Mouse (Mus musculus) kidney, adult 2 months (tissue): ENCODE results near the gene Lmln. TPM values are rescaled to one million over a fixed set of nuclear protein-coding genes. Genes with fewer than 3 reads are reported as not detected.
"Not testable (repeated sequence)": the region's sequence is repeated elsewhere in the genome, so short reads cannot be mapped to it uniquely, and the experiment has no call there.

Experiments
- DNase-seq: peaks from one replicate; pipeline ENCODE4 v3.0.0; 2021
- H3K27ac ChIP-seq: fragments of 200-500 bp; 2 replicates; pipeline ENCODE4 v1.5.1; 2012; ENCODE audit warnings: low read depth, low read length, control low read depth, inconsistent platforms; ENCODE audit not compliant: insufficient read depth
- H3K27me3 ChIP-seq: fragments of 200-500 bp; replicated peaks from 2 replicates; pipeline ENCODE4 v1.6.1; 2012; ENCODE audit warnings: mild to moderate bottlenecking, moderate library complexity, low read length, inconsistent platforms; ENCODE audit not compliant: control insufficient read depth, insufficient read depth
- H3K36me3 ChIP-seq: fragments of 200-500 bp; 2 replicates; pipeline ENCODE4 v1.6.1; 2012; ENCODE audit warnings: mild to moderate bottlenecking, moderate library complexity, low read length, inconsistent platforms; ENCODE audit not compliant: control insufficient read depth, insufficient read depth
- H3K4me1 ChIP-seq: fragments of 200-500 bp; 2 replicates; pipeline ENCODE4 v1.6.1; 2011; ENCODE audit warnings: low read length; ENCODE audit not compliant: control insufficient read depth, insufficient read depth
- H3K4me3 ChIP-seq: fragments of 200-500 bp; 2 replicates; pipeline ENCODE4 v1.5.1; 2011; ENCODE audit warnings: mild to moderate bottlenecking, low read depth, low read length, control low read depth; ENCODE audit not compliant: insufficient read depth
- CTCF ChIP-seq: fragments of 200-500 bp; conservative IDR thresholded peaks from 2 replicates; pipeline ENCODE4 v1.5.1; 2011; ENCODE audit warnings: low read depth, mild to moderate bottlenecking, control low read depth, low read length, moderate library complexity, mixed read lengths; ENCODE audit not compliant: insufficient read depth, insufficient read length
- POLR2A ChIP-seq: fragments of 200-500 bp; IDR thresholded peaks from one replicate; pipeline ENCODE4 v1.6.1; 2011; ENCODE audit warnings: low read depth, low read length, control low read depth
- WGBS: fragments of 180-500 bp; shearing (Covaris S2); methylation state at CpG from one replicate; pipeline ENCODE4 v1.1.7; 2018; 5-methylcytosine and 5-hydroxymethylcytosine counted together
- polyA plus RNA-seq: library from polyadenylated mRNA; depleted of rRNA; stranded (reverse); fragments of >200 nt; gene quantifications from 2 replicates; pipeline ENCODE4 v1.2.3, GENCODE M21; 2012

Lmln gene
- polyA plus RNA-seq, 1 experiment = 3.1 TPM

GRCm38 (mm10) chr16:33148135-33148534, 85.8 kb downstream of the Lmln start:
- DNase-seq = peak; percentile 36
- Histone ChIP-seq H3K36me3 (no peaks in the 10 kb centered on the region), H3K4me3 (no peak overlapping the region), H3K4me1 (no peaks in the 10 kb centered on the region; the same call in 1 of the 2 replicates), H3K27ac (no peak overlapping the region), H3K27me3 (no peaks in the 10 kb centered on the region)
- 63% methylated on average over 4 of the region's 4 CpGs for WGBS
- no peak for TF ChIP-seq POLR2A
- TF ChIP-seq CTCF = no peak

- H3K4me1 ChIP-seq, H3K27ac ChIP-seq, H3K4me3 ChIP-seq, DNase-seq, H3K36me3 ChIP-seq, H3K27me3 ChIP-seq: not testable (repeated sequence)
- 65% methylated on average over 9 of the region's 9 CpGs for WGBS
Measured at GRCm38 (mm10) chr16:33150875-33151274, 88.6 kb downstream of the Lmln start.

- no peak overlapping the region for H3K27ac ChIP-seq
- DNase-seq = no peak
- no peaks in the 10 kb centered on the region for H3K27me3 ChIP-seq
- TF ChIP-seq POLR2A (no peak), CTCF (no peak)
- no peaks in the 10 kb centered on the region for H3K36me3 ChIP-seq
- no peaks in the 10 kb centered on the region; the same call in 1 of the 2 replicates for H3K4me1 ChIP-seq
- H3K4me3 ChIP-seq = no peak overlapping the region
- 49% methylated on average over 8 of the region's 8 CpGs for WGBS
Measured at GRCm38 (mm10) chr16:33151558-33151957, 89.2 kb downstream of the Lmln start.

- peak; percentile 55 for DNase-seq
- no peak overlapping the region for H3K27ac ChIP-seq
- H3K4me1 ChIP-seq = no peaks in the 10 kb centered on the region
- WGBS = 44% methylated on average over 4 of the region's 4 CpGs
- H3K4me3 ChIP-seq = no peak overlapping the region
- TF ChIP-seq CTCF (0 out of 2 replicates have a peak, but pooled peaks have one; percentile 21), POLR2A (no peak)
- H3K36me3 ChIP-seq = no peaks in the 10 kb centered on the region
- H3K27me3 ChIP-seq = no peaks in the 10 kb centered on the region
Measured at GRCm38 (mm10) chr16:33154992-33155391, 92.7 kb downstream of the Lmln start.

DNA sequence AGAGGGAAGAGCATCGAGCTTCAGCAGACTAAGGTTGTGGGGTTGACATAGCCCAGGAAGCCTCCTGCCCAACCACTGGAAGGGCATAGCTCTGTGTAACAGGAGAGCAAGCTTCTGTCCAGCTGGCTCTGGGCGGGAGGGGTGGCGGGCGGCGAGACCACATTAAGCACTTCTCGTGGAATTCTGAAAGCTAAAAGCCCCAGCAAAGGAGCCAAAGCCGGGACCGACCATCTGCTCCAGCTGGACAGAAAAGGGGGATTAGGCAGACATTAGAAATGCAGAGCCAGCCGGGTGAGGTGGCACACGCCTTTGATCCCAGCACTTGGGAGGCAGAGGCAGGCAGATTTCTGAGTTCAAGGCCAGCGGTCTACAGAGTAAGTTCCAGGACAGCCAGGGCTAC, 95.7 kb downstream of the Lmln start:
- Histone ChIP-seq H3K4me3 (no peak overlapping the region), H3K27ac (no peak overlapping the region), H3K4me1 (no peaks in the 10 kb centered on the region), H3K27me3 (no peaks in the 10 kb centered on the region), H3K36me3 (no peaks in the 10 kb centered on the region)
- 89% methylated on average over 11 of the region's 11 CpGs for WGBS
- no peak for TF ChIP-seq POLR2A
- no peak for TF ChIP-seq CTCF
- no peak for DNase-seq

GRCm38 (mm10) chr16:33158590-33159071, 96.3 kb downstream of the Lmln start:
- TF ChIP-seq CTCF = no peak
- TF ChIP-seq POLR2A = no peak
- no peak overlapping the region for H3K4me3 ChIP-seq
- H3K27me3 ChIP-seq = no peaks in the 10 kb centered on the region
- H3K4me1 ChIP-seq = no peaks in the 10 kb centered on the region
- 92% methylated on average over 14 of the region's 14 CpGs for WGBS
- no peak for DNase-seq
- H3K27ac ChIP-seq = no peak overlapping the region
- H3K36me3 ChIP-seq = no peaks in the 10 kb centered on the region

DNA sequence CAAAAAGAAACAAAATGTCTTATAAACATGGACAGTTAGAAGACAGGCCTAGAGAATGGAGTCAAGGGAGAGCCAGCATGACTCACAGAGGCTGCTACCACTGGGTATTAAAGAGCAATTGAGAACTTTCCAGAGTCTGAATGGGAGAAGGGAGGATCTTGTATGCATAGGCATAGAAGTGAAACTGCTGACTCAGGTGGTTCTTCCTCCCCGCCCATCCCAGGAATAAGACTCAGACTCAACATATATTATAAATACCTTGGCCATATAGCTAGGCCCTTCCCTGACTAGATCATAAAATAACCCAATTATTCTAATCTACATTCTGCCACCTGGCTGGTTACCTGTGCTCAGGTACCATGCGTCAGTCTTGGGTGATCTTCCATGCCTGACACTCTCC, 97.0 kb downstream of the Lmln start:
- WGBS = 96% methylated on average over 2 of the region's 2 CpGs

More for the DNA sequence above, 97.0 kb downstream of the Lmln start:
- Histone ChIP-seq H3K4me3 (no peak overlapping the region), H3K27me3 (no peaks in the 10 kb centered on the region), H3K36me3 (no peaks in the 10 kb centered on the region), H3K4me1 (no peaks in the 10 kb centered on the region), H3K27ac (no peak overlapping the region)
- no peak for DNase-seq
- no peak for TF ChIP-seq CTCF
- TF ChIP-seq POLR2A = no peak
